Mouse (Mus musculus) cerebellum, adult 18-20 months (tissue): ENCODE measurements at regions not wholly inside any gene's neighbourhood (a gene's known extent, or its start where the extent isn't known, plus 50 kb on each side); places are given as distances from the start of the nearest gene placed in this dataset.

ENCODE experiments used
- DNase-seq, 2 experiments: peaks; one replicate each; pipeline ENCODE4 v3.0.0; 2021

DNA sequence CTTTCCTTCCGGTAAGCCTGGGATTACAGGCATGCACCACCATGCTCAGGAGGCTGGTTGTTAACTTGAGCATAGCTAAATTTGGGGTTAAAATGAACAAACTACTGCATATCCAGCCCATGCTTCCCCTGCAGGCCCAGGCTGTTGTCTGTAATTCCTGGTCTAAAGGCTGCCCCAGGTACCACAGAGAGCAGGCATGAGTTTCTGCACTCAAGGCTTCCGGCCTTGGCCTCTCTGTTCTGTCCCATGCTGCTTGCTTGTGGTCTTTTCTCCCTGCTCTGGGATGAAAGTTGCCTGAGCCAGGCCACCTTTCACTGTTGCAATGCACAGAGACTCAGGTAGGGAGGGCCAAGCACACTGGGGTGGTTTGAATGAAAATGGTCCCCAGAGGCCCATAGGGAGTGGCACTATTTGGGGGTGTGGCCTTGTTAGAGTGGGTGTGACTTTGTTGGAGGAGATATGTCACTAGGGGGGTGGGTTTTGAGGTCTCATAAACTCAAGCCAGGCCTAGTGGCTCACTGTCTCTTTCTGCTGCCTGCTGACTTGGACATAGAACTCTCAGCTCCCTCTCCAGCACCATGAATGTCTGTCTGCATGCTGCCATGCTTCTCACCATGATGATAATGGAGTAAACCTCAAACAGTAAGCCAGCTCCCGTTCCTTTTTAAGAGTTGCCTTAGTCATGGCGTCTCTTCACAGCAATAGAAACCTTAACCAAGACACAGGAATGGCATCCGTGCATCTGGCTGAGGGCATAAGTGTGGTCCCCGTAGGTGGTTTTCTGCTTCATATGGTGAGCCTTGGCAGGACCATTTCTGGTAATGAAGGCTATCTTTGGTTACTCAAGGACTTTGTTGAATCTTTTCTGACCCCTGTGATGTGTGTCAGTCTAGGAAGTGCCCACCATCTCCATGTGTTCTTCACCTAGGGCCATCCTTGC lies 86.7 kb upstream of the Zfp366 start:
- no peak for DNase-seq

DNA sequence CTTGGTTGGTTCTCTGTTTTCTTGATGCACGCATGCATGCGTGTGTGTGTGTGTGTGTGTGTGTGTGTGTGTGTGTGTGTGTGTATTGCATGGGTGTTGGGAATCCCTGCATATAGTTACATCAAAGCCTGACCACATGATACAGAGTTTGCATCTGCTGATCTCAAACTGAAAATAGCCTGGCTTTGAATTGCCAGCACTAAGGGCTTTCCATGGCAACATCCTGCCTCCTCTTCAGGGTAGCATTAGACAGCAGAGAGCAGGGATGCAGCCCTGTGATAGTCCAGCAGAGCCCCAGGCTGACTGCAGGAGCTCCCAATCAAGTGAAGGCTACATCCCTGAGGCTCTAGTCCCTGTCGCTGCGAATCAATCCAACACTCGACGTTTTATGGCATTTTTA lies 87.8 kb upstream of the Zfp366 start:
- DNase-seq, result no peak

DNA sequence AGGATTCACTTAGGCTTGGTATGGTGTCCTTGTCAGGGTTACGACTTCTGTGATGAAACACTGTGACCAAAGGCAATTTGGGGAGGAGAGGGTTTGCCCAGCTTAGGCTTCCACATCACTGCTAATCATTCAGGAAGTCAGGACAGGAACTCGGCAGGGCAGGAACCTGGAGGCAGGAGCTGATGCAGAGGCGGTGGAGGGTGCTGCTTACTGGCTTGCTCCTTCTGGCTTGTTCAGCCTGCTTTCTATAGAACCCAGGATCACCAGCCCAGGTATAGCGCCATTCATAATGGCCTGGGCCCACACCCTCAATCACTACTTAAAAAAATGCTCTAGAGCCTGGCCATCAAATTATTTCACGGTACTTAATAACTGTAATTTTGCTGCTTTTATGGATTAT lies 89.6 kb upstream of the Zfp366 start:
- DNase-seq, result no peak

DNA sequence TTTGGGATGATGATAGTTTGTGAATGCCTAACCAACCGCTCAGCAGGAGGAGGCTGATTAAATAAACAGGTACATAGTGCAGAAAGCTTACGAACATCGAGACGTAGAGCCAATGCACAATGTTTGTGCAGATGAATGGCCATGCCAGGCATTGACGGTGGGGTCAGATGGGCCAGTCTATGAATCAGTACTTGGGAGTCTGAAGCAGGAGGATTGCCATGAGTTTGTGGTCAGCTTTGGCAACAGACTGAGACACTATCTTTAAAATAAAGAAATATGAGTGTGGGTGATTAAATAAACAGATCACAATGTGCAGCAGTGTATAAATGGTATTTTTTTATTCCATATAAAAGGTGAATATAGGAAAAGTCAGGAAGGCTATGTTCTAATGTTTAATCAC lies 90.4 kb upstream of the Zfp366 start:
- no peak for DNase-seq

DNA sequence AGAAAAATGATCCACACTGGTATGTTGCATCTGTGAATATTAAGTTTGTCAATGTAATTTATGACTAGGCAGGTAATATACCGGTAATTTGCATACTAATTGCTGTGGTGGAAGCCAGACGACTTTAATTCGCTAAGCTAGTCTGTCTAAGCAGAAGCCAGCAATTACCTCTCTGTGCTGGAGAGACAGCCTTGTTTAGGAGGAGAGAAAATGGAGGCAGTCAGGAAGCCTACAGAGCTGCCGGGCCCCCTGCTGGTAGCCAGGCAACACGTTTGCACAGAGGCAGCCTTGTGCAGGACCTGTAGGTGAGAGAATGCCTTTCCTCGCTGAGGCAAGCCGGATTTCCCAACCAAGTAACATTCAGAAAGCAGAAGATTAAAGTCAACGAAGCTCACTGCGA lies 91.4 kb upstream of the Zfp366 start:
- peak; percentile 48 to 53 for DNase-seq

DNA sequence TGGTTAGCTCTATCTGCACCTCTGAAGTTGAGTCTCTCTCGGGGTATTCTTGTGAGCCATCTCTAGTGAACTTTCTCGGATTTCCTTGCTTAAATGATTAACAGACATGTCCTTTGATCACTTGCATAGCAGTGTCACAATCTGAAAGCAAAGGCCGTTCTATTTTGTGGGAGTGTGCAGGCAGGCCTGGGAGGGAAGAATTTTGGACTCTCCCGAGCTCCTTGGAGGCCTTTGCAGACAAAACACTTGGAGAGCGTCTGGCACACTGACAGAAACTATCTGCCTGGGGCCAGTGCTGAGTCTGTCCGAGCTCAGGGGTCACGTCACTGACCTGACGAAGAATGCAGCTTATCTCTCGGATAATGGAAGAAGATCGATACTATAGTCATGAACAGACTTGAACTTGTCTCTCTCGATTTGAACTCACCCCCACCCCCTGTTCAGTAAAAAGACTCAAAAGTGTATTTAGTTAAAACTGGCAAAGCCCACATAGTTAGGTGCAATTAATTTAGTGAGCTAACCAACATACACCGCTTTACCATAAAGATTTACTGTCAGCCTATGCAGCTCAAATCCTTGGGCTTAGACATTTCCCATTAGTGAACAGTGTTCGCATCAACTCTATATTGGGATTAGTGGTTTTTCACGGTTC lies 92.2 kb upstream of the Zfp366 start:
- DNase-seq, result no peak

DNA sequence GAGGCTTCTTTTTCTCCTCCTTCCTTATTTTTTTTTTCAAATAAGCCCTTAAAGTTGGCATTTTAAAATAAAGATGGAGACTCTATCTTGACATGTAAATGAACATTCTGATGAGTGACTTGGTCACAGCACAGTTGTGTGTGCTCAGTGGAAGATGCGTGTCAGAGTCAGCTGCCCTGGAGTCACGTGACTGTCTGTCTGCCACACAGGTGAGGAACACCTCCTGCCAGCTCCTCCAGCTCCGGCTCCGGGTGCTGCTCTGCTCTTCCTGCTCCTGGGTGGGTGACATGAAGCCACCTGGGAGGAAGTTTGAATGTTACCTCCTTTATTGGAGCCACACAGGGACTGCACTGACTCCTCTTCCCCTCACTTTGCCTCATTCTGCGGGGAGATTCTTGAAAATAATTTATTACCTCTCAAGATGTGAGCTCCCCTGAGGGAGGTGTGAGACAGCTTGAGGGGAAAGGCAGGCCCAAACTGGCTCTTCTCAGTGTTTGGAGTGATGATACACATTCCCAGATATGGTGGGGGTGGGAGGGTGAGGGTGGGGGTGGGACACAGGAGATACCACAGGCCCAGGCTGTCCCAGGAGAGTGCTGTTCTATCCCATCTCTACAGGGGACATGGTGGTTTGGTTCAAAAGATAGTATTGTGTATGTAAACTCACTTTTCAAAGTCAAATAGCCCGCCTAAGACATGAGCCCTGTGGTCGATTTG lies 92.9 kb upstream of the Zfp366 start:
- no peak for DNase-seq

DNA sequence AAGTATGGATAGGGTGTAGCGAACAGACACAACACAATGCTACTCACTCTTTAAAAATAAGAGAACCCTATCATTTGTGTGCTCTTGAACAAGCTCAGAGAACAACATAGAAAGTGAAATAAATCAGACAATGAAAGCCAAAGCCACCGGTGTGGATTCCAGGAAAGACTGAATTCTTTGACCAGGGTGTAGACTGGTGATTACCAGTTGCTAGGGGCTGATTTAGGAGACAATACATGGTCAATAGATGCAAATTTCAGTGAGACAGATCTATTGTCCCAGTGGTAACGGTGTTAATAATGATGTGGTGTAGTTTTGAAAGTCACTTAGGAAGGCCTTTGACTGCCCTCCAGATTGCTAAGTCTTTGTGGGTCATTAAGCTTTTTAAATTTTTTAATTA lies 94.3 kb upstream of the Zfp366 start:
- DNase-seq, result no peak

DNA sequence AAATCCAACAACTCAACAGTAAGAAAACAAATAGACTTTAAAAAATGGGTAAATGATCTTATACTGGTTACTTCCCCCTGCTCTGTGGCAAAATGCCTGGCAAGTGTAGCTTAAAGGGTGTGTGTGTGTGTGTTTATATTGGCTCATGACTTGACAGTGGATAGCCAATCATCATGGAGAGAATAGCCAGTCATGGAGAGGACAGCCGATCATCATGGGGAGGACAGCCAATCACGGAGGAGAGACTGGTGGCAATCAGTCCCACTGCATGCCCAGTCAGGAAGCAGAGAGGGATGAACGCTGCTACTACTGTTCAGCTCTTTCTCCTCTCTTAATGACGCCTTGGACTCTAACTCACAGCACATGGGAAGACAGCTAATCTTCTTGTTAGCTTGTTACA lies 96.3 kb upstream of the Zfp366 start:
- DNase-seq, result no peak

DNA sequence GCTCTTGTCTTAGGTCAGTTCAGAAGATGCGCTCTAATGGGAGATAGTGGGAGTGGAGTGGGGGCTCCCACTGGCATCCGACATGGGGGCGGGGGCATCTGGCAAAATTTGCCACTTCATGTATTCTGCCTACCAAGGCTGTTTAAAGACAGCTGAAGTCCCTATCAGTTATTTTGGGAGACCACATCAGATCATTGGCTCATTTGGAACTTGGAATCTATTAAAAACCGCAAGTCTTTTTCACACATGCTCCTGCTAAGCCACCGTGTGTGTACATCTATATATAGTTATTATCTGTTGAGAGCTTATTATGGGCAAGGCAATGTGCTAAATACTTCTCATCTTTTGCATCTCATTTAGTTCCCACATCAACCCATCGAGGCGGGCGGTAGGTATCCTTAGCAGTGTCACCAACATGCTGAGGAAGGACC lies 95.0 kb upstream of the 1700024P04Rik start:
- DNase-seq, result no peak

DNA sequence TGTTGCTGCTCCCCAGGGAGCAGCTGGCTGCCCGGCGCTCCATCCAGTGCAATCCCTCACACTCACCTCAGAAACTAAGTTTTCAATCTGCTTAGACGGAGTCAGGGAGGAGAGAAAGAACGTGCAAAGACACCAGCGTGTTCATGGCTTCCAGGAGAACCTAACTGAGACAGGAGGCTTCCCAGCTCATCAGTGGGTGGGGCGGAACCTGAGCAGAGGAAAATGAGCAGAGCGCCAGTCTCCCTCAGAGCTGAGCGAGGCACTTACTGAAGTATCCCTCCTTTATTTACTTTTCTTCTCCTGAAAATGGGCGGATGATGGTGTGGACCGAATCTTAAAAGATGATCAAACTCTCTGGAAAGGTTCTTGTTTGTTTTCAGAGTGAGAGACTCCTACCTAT lies 94.3 kb upstream of the 1700024P04Rik start:
- no peak for DNase-seq

DNA sequence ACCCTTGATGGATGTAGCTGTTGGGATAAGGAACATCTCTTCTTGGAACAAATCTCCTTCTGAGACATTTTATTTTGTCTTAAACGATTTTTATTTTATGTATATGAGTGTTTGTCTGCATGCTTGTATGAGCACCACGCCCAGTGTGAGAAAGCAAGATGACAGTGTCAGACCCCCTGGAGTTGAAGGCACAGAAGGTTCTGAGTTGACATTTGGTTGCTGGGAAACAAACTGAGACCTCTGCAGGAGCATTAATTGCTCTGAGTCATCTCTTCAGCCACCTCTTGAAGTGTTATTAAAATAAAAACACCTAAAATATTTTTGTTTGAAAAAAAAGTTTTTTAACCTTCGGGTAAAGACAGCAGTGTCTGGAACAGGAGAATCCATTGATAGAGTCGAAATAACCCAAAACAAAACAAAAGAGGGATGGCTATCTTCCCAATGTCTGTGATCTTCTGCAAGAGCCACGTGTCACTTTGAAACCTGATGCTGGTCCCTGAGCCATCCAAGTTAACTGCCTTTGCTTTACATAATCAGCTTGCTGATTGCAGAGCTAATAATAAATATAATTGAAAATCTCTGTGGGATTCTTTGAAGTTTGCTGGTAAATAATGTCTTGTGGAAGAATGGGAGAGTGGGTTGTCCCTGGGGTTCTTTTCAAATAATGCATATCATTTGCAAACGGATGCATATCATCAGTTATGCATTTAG lies 92.8 kb upstream of the 1700024P04Rik start:
- no peak for DNase-seq

DNA sequence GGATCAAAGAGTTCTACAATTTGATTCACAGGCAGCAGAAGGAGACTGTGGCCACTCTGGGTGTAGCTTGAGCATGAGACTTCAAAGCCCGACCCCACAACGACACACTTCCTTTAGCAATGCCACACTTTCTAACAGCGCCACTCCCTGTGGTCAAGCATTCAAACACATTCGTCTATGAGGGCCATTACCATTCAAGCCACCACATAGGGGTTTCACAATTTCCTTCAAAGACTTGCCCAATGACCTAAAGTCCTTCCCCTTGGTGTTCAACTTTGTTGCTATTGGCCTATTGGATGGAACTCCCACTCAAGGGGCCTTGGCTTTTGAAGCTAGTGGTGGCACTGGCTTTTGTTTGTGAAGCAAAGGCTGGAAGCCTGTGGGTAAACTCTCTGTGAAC lies 91.1 kb upstream of the 1700024P04Rik start:
- no peak for DNase-seq

DNA sequence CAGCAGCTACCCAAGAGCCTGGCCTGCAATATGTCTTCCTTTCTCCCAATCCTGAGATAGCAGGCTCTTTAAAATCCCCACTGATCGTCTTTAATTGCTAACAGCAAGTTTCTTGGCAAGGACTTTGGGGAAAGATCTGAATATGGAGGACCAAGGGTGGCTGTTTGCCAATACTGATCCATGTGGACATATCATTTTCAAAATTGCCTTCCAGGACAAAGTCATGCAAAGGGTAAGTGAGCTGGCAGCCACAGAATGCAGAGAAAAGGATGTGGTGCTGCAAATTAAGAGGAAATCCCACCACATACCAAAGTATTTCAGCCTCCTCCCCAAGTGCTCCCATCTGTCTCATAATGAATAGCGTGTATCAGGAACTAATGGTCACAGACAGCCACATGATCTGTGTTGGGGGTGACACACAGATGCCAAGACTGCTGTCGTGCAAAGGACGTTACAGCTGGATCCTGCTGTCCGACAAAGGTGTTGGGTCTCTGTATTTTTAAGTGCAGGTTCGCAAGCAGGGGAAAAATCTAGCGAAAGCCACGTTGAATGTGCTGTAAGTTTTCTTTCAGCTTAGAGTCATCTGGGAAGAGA lies 87.6 kb upstream of the 1700024P04Rik start:
- DNase-seq, result no peak

DNA sequence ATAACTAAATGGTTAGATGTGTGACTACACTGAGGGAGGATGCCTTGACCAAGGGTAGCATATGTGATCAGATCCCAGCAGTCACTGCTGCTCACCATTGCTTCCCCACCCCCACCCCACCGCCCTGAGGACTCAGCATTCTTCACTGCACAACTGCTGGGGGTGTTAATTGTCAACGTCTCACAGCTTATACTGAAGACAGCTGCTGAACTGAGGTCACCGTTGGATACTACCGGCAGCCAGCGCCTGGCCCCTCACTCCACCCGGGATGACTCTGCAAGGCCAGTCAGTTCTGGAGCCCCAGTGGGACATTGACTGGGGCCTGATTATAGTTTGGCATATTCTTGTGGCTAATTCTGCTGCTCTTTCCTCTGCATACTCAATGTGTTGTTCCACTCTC lies 87.0 kb upstream of the 1700024P04Rik start:
- DNase-seq, result no peak

DNA sequence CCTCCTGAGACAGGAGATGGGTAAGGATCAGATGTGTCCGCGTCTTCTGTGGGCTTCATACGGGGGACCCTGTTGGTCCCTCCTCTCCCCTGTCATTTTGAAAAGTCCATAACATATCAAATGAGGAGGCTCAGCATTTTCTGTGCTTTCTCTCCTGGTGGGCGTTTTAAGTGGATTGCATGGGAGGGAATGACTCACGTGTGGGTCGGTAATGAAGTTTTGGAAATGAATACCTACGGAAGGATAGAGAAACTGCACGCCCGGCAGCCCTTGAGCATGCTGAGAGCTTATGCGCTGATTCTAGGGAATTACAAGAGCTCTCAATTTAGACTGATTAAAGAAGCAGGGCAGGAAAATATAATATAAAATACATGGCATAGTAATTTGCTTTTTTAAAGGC lies 85.4 kb upstream of the 1700024P04Rik start:
- no peak for DNase-seq

DNA sequence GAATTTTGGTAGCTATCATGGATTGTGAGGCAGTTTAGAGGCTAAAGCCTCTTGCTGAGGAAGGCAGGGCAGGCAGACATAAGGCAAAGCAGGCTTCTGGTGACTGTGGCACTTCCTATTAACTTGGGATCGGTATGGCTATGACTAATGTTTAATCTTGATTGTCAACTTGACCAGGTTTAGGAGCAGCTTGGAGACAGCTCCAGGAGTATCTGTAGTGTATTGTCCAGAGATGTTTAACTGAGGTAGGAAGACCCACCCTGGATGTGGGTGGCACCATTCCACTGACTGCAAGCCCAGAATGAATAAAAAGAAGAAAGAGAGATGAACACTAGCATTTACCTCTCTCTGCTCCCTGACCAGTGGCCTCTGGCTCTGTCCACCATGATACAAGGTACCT lies 83.1 kb upstream of the 1700024P04Rik start:
- no peak for DNase-seq

DNA sequence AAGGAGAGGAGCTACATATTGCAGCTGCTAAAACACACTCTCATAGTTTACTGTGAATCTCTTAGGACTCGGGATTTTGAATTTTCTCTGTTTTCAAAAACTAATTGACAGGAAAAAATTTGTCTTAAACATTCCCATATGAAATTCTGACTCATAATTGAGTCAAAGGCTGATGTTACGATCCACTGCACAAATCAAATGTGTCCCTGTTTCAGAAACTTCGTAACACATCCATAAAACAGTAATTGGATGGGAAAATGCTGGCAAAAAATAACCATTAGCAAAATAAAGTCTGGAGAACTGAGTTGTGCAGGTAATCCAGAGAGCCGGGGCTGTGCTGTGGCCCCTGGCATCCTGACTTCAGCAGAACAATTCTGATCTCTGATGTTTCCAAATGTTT lies 79.1 kb upstream of the 1700024P04Rik start:
- no peak for DNase-seq

DNA sequence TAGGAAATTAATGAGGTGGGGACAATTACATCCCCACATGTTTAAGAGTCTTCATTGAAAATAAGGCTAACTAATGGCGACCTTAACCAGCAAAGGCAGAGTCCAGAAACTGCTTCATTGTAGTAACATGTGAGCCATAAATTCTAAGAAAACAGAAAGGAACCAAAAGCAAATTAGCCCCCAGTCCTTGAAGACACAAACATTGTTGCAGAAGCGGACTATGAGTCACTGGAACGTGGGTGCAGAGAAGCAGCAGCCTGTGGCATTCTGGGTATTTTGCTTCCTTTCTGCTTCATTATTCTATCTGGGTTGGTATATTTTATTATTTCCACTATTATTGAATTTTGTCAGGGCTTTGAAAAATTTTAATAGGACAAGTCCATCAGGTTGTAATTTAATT lies 78.6 kb upstream of the 1700024P04Rik start:
- no peak for DNase-seq

DNA sequence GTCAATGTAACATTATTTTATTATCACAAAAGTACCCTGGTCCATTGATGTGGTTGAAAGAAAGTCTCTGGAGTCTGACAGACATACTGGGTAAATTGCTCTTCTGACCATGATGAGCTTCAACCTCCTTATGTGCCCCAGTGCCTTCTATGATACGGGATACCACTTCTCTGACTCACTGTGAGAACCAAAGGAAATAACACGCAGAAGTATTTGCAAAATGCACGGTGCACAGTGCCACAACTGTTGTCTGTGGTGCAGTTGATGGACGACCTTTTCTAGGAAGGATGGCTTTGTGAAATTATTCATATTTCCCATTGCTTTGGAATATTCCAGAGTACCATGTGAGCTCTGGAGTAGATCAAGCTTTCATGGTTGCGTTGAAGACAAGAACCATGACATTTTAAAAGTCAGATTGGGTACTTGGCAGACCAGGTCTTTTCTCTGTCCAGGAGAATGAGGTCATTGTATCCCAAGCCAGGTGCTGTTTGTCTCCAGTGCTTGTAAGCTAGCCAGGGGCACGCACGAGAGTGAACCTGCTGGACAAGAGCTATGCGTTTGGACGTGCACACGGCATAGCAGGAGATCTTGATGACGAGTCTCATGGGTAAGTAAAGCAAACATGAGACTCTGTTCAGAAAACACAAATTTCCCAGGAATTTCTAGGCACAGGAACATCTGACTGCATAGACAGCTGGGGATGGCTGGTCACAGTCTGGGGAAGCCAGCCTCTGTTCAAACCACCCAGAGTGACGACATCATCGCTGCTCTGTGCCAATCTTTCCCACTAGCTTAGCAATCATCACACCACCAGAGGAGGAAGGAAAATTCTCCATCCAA lies 74.0 kb upstream of the 1700024P04Rik start:
- peak in 1 of 2 experiments; percentile 13 for DNase-seq

DNA sequence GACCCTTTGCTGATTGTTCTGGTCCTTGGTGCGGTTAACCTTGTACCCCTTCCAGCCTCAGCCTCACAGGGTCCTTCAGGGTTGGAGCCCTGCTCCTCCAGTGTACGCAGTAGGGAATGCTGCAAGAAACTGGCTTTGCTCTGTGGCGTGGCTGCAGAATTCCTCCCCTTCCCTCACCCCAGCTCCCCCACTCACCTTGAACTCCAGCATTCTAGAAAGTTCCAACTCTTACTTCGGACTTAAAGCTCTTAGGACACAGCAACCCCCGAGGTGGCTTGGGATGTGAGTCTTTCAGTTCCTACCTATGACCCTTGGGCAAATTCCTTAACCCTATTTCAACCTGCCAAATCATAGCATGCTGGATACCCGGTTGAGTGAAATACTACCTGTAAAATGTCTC lies 73.3 kb upstream of the 1700024P04Rik start:
- no peak for DNase-seq

DNA sequence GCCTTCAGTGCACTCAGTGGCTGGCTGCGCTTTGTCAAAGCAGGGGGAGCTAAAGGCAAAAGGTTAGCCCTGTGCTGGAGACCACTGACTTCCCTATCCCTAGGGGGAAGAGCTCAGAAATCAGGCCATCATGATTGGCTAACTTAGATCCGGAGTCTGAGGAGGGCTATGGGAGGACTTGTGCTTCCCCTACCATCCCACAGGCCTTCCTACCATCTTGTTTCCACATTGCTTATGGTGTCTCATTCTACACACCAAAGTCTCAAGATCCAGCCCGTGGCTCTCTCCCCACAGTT lies 72.9 kb upstream of the 1700024P04Rik start:
- no peak for DNase-seq
